Mouse (Mus musculus): ENCODE measurements at regions not wholly inside any gene's neighbourhood (a gene's known extent, or its start where the extent isn't known, plus 50 kb on each side); places are given as distances from the start of the nearest gene placed in this dataset.
A peak's percentile ranks its signal among the peaks of the same experiment; 100 is the strongest.
"Not testable (repeated sequence)": the region's sequence is repeated elsewhere in the genome, so short reads cannot be mapped to it uniquely, and the experiment has no call there.

DNA sequence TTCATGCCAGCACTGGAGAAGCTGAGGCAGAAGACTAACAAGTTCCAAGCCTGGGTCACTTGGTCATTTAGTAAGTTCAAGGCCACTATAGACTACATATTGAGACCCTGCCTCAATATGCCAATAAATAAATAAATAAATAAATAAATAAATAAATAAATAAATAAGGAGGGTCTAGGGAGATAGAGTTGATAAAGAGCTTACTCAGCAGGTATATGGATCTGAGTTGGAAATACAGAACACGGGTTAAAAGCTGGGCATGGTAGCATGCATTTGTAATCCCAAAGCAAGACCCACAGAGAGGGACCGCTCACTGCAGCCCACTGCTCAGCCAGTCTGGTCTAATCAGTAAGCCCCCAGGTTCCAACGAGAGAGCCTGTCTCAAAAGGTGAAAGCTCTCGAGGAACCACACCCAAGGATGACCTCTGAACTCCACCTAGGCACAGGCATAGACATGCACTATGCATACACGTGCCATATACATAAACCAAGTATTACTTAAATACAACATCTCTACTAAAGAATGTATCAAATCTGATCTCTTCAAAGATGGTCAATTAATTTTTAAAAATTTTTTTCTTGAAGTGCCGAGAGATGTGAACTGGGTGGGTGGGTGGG, 115.4 kb downstream of the Ero1lb start:
- H3K9me3 ChIP-seq (ENCODE audit: low read length); H3K36me3 ChIP-seq (replicated peaks; ENCODE audit: insufficient read depth, low read length); H3K27me3 ChIP-seq (ENCODE audit: insufficient read depth, low read length); H3K4me2 ChIP-seq (ENCODE audit: low read depth, low read length); H3K9ac ChIP-seq (replicated peaks); H3K4me3 ChIP-seq (ENCODE audit: low read depth, low read length); H3K4me1 ChIP-seq (ENCODE audit: insufficient read depth); ATAC-seq; H3K27ac ChIP-seq (ENCODE audit: low read depth); DNase-seq: not testable (repeated sequence)
- WGBS (ENCODE audit: insufficient replicate concordance): 71% methylated on average over 3 of the region's 6 CpGs

DNA sequence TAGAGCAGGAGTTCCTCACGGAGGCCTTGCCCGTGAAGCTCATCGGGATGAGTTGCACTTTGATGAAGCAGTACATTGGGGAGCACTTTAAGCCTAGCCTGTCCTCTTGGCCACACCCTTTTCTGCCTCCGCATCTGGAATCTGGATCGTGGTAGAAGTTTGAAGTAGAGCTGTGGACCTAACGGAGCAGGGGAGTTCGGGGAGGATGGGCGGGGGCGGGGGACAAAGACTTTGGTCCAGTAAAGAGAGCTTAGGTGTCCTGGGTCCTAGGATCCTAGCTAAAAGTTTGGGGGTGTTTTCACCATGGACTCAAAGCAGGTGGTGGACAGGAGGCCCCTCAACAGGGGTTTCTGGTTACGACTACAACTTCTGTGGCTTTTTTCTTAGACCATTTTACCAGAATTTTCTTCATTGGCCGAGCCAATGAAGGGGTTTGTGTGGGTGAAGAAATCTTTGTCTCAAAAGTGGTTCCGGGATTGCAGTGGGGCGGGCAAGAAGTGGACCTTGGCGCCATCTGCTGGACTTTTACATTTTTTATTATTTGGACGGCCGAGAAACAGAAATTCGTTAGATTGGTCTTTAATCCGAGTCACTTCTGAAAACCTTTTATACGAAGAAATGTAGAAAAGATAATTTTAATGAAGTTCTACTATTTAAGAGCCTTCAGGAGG, 114.7 kb downstream of the Ero1lb start:
- H3K27ac ChIP-seq (ENCODE audit: low read depth); H3K36me3 ChIP-seq (replicated peaks; ENCODE audit: insufficient read depth, low read length); H3K9me3 ChIP-seq (ENCODE audit: low read length); H3K4me1 ChIP-seq (ENCODE audit: insufficient read depth); H3K9ac ChIP-seq (replicated peaks); H3K27me3 ChIP-seq (ENCODE audit: insufficient read depth, low read length): not testable (repeated sequence)
- DNase-seq: peak; percentile 37
- Histone ChIP-seq H3K4me2 (ENCODE audit: low read depth, low read length) (peak overlapping the region; percentile 55), H3K4me3 (ENCODE audit: low read depth, low read length) (peak overlapping the region; percentile 17; the same call in 1 of the 2 replicates)
- peak; percentile 55 for TF ChIP-seq CTCF (IDR thresholded peaks at IDR 0.05; ENCODE audit: low read depth)
- WGBS (ENCODE audit: insufficient replicate concordance): 13% methylated on average over 19 of the region's 19 CpGs
- 0 out of 2 replicates have a peak, but pooled peaks have one; percentile 36 for ATAC-seq

DNA sequence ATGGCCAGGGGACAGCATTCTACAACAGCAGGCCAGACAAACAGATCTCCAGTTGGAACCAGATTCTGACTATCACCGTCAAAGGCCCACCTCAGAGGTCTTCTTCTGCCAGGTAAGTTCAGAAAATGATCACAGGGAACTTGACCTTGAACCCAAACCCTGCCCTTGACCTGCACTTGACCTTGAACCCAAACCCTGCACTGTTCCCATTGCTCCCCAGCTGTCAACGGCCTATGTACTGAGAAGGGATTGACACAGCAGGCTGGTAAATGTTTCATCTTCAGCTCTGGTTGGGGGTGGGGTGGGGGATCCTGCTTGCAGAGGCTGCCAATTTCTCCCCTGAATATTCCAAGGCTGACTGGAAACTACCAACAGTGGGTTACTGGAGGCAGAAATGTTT, 111.7 kb downstream of the Ero1lb start:
- Histone ChIP-seq H3K27ac (ENCODE audit: low read depth) (no peak overlapping the region), H3K27me3 (ENCODE audit: insufficient read depth, low read length) (no peaks in the 10 kb centered on the region), H3K4me2 (ENCODE audit: low read depth, low read length) (no peak overlapping the region), H3K36me3 (replicated peaks; ENCODE audit: insufficient read depth, low read length) (no peaks in the 10 kb centered on the region), H3K4me3 (ENCODE audit: low read depth, low read length) (no peak overlapping the region), H3K4me1 (ENCODE audit: insufficient read depth) (0 out of 2 replicates have a peak, but pooled peaks cover 3% of the 10 kb centered on the region), H3K9ac (replicated peaks) (no peak overlapping the region), H3K9me3 (ENCODE audit: low read length) (no peaks in the 10 kb centered on the region)
- WGBS (ENCODE audit: insufficient replicate concordance): 58% methylated on average over 2 of the region's 2 CpGs
- ATAC-seq (no peak), DNase-seq (no peak)
- TF ChIP-seq CTCF (IDR thresholded peaks at IDR 0.05; ENCODE audit: low read depth): no peak

DNA sequence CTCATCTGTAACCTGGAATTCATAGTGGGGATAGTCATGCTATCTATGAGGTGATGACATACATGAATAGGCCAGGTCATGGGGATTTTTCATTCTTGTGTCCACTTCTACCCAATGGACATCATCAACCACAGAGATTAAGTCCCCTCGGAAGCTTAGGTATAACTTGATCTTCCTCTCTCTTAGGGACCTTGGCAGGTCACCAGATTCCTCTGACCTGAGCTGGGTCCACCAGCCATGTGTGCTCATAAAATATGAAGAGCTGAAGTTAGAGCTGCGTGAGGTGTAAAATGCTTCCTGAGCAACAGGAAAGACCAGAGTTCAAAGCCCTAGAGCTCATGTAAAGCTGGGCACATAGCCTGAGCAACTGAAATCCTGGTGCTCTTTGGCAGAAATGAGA, 105.3 kb downstream of the Ero1lb start:
- not testable (repeated sequence) for H3K36me3 ChIP-seq (replicated peaks; ENCODE audit: insufficient read depth, low read length); ATAC-seq; H3K4me1 ChIP-seq (ENCODE audit: insufficient read depth); H3K4me3 ChIP-seq (ENCODE audit: low read depth, low read length); DNase-seq; H3K9ac ChIP-seq (replicated peaks); H3K9me3 ChIP-seq (ENCODE audit: low read length); H3K4me2 ChIP-seq (ENCODE audit: low read depth, low read length); H3K27ac ChIP-seq (ENCODE audit: low read depth); H3K27me3 ChIP-seq (ENCODE audit: insufficient read depth, low read length)
- WGBS (ENCODE audit: insufficient replicate concordance): 74% methylated on average over 2 of the region's 2 CpGs

DNA sequence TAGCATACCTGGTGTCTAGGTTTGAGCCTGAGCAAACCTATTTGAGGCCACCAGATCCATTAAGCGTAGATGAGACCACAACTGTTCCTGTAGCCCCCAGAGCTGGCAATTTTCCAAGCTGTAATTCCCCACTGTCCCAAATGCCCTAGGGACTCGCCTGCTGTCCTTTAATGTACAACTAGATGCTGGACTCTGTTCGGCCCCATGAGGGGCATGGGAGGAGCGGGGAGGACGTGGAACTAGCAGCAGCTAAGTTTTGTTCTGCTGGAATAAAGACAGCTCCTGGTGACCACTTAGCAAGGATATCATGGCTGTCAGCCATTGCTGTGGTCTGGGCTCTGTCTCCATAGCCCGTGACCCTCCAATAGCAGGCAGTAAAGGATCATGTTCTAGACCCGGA, 103.1 kb downstream of the Ero1lb start:
- H3K4me2 ChIP-seq (ENCODE audit: low read depth, low read length); H3K36me3 ChIP-seq (replicated peaks; ENCODE audit: insufficient read depth, low read length); DNase-seq; H3K9me3 ChIP-seq (ENCODE audit: low read length); H3K27me3 ChIP-seq (ENCODE audit: insufficient read depth, low read length); H3K27ac ChIP-seq (ENCODE audit: low read depth); ATAC-seq; H3K9ac ChIP-seq (replicated peaks); H3K4me1 ChIP-seq (ENCODE audit: insufficient read depth); H3K4me3 ChIP-seq (ENCODE audit: low read depth, low read length): not testable (repeated sequence)
- no CpG with 5 or more reads among the region's 7 CpGs for whole genome bisulfite sequencing (ENCODE audit: insufficient replicate concordance)

DNA sequence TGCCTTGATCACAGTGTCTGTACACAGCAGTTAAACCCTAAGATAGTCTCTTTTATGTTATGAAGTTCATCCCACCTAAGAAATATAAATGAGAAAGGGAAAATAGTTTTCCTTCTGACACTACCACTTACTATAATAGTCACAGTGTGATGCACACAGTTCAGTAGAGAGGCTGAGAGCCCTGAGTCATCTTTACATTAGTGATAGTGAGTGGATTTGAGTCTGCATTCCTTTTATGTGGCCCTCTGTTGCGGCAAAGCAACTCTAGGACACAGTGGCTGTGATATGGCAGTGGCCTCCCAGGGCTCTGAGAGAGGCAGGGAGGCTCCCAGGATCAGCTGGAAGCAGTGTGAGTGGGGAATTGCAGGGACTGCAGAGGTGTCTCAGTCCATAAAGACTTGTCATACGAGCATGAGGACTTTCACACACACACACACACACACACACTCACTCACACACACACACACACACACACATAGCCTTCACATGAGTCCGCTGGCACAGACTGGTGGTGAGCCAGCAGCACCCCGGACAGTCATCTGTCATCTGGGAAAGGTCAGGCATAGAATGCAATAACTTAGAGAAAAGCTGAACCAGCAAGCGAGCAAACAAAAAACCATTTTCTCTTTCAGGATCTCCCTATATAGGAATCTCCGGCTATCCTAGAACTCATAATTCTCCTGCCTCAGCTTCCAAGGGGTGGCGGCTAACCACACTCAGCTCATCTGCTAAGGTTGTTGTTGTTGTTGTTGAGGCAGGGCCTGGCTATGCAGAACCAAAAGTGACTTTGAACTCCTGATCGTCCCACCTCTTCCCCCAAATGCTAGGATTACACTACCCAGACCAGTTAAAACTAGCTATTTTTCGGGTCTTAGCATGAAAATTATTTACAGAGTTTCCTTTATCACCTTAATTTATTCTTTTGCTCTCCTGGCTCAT, 102.3 kb downstream of the Ero1lb start:
- H3K9ac ChIP-seq (replicated peaks): not testable (repeated sequence)

DNA sequence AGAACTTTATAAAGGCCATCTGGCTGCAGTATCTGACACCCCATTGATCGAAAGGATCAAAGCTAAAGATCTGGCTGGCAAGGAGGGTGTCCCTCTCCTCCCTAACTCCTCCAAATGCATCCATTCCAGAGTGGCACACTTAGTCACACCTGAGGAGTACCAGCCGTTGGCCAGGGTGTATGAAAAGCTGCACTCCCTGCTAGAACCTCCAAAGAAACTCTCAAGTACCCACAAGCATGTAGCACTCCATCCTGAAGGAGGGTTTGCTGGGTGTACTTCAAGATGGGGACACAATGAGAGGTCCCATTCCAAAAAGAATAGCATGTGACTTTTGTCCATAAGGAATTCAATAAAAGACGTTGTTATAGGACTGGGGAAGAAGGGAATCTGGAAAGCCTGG, 100.4 kb downstream of the Ero1lb start:
- not testable (repeated sequence) for H3K27me3 ChIP-seq (ENCODE audit: insufficient read depth, low read length); DNase-seq
- WGBS (ENCODE audit: insufficient replicate concordance): 69% methylated on average over 3 of the region's 3 CpGs

More for the DNA sequence above, 102.3 kb downstream of the Ero1lb start:
- not testable (repeated sequence) for H3K27me3 ChIP-seq (ENCODE audit: insufficient read depth, low read length); DNase-seq; H3K4me2 ChIP-seq (ENCODE audit: low read depth, low read length); H3K4me3 ChIP-seq (ENCODE audit: low read depth, low read length); H3K36me3 ChIP-seq (replicated peaks; ENCODE audit: insufficient read depth, low read length); ATAC-seq; H3K27ac ChIP-seq (ENCODE audit: low read depth); H3K4me1 ChIP-seq (ENCODE audit: insufficient read depth); H3K9me3 ChIP-seq (ENCODE audit: low read length)
- 74% methylated on average over 9 of the region's 9 CpGs for WGBS (ENCODE audit: insufficient replicate concordance)

More for the DNA sequence above, 100.4 kb downstream of the Ero1lb start:
- H3K27ac ChIP-seq (ENCODE audit: low read depth); H3K4me3 ChIP-seq (ENCODE audit: low read depth, low read length); H3K9ac ChIP-seq (replicated peaks); H3K4me1 ChIP-seq (ENCODE audit: insufficient read depth); ATAC-seq; H3K9me3 ChIP-seq (ENCODE audit: low read length); H3K4me2 ChIP-seq (ENCODE audit: low read depth, low read length); H3K36me3 ChIP-seq (replicated peaks; ENCODE audit: insufficient read depth, low read length): not testable (repeated sequence)
